Mouse (Mus musculus) urinary bladder, postnatal 10 days (tissue): ENCODE measurements around the gene Prpf19.
A peak's percentile ranks its signal among the peaks of the same experiment; 100 is the strongest.

Experiments used
- DNase-seq: peaks from one replicate; pipeline ENCODE4 v3.0.0; 2022; ENCODE audit warnings: low spot score

The Prpf19 gene

DNA sequence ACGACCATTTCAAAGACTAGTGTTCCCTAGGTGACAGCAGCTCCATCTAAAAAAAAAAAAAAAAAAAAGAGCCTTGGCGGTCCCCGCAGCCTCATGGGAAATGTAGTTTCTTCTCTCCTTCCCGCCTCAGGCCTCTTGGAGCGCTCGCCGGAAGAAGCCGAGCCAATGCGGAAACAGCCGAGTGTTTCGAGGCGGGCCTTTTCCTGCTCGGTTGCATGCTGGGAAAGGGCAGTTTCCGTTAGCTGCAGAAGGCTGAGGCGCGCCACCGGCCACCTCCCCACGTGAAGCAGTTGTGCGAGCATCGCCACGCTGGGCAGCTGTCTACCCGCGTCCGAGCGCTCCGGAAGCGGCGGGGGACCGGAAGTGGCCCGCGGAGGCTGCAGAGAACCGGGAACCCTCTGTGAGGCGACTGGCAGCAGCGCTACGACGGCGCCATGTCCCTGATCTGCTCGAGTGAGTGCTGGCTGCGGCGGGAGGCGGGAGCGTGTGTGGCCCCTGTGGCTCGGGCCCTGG, at the start of gene Prpf19:
Prpf19 (plus strand) TSS at position 216 of the 513 bp plus-strand sequence.
- peak; percentile 94 for DNase-seq

GRCm38 (mm10) chr19:10845454-10845853, 49.6 kb upstream of the Prpf19 start:
- DNase-seq: no peak

DNA sequence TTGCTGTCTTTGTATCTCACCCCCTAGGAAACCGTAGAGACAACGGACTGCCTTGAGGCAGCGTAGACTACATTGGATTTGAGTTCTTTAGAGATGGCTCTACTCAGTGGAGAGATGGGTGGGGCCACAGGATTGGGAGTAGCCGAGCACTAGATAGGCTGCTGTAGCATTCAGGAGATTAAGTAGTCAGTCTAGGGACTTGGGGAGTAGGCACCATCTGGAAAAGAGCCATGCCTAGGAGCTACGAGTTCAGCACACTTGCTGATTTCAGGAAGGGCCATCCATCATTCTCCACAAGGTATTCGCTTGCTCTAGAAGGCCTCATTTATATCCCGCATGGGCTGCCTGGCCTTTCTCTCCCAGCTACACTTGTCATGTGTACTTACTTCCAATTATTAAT, 48.9 kb upstream of the Prpf19 start:
- DNase-seq: no peak

- no peak for DNase-seq
Measured at GRCm38 (mm10) chr19:10847311-10848087, 47.5 kb upstream of the Prpf19 start.

- no peak for DNase-seq
Measured at GRCm38 (mm10) chr19:10855422-10855821, 39.6 kb upstream of the Prpf19 start.

- DNase-seq: no peak
Measured at GRCm38 (mm10) chr19:10856520-10856919, 38.5 kb upstream of the Prpf19 start.

GRCm38 (mm10) chr19:10860072-10860497, 34.9 kb upstream of the Prpf19 start:
- DNase-seq: no peak

- DNase-seq: no peak
Measured at GRCm38 (mm10) chr19:10866351-10866750, 28.7 kb upstream of the Prpf19 start.

DNA sequence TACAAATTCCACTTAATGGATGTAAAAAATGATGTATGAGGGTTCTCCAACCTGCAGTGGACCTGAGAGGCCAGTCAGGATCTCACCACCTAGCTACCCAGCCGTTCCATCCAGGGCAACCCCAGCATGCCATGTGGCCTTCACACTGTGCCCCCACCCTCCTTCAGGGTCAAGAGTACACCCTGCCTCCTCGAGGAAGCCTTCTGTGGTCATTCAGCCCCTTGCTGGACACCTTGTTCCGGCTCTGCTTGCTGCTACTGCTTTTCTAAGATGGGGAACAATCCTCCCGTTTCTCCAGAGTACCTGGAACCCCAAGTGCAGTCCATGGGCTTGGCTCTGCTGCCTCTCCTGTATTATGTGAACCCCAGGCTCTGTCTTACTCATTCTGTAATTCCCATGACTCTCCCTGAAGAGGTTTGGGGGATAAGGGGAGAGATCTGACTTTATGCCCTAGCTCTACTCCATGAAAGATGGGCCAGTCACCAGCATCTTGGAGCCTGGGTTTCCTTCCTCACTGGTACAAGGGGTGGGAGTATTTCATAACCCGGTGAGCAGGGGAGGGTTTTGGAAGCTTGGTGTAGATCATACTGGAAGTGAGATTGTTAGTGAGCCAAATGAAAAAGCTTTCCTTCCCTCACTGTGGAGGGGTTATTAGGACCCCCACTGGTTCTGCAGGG, 26.9 kb upstream of the Prpf19 start:
- no peak for DNase-seq

GRCm38 (mm10) chr19:10868623-10869141, 26.3 kb upstream of the Prpf19 start:
- no peak for DNase-seq

- no peak for DNase-seq
Measured at GRCm38 (mm10) chr19:10869241-10869885, 25.7 kb upstream of the Prpf19 start.

DNA sequence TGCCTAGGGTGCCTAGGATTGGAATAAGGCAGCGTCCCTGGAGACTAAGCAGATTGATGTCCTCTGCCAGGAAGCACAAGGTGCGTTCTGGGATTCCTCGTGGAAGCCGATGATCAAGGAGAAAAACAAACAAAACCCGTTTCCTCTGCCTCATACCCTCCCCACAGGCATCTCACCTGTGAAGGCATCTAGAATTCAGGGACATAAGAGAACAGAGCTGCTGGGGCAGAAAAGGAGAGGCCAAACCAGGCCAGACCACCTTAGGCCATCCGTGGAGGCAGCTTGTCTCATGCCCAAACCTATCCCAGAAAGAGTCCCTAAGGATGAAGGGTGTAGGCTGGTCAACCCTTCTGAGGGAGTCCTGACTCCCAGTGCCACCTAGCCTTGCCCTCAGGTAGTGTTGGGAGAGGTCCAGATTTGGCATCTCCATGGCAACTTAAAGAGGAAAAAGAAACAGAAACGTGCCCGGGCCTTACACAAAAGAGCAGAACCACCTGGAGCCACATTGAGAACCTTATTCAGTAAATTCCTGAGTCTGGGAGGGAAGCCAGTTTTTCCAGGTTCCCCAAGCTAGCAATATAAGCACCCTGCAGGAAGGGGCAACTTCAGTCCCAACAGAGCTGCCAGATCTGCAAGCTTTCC, 25.0 kb upstream of the Prpf19 start, which contains the start of gene Tmem132a:
Tmem132a (minus strand) TSS at position 55 of the 642 bp plus-strand sequence.
- DNase-seq: no peak

DNA sequence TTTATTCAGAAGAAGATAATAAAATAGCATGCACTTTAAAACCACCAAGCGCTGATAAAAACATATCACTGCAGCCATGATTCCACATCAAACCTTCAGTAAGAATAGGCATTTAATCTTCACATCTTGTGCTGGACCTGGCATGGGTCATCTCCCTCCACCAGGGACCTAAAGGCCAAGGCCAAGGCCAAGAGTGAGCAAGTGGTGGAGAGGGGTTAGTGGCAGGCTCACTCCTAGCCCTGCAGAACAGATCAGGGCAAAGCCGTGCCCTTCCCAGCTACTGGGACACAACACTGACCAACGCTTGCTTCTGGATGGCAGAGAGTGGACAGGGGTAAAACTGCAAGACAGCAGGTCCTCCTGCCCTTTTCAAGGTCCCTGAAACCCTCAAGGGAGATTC, 24.4 kb upstream of the Prpf19 start:
- no peak for DNase-seq

DNA sequence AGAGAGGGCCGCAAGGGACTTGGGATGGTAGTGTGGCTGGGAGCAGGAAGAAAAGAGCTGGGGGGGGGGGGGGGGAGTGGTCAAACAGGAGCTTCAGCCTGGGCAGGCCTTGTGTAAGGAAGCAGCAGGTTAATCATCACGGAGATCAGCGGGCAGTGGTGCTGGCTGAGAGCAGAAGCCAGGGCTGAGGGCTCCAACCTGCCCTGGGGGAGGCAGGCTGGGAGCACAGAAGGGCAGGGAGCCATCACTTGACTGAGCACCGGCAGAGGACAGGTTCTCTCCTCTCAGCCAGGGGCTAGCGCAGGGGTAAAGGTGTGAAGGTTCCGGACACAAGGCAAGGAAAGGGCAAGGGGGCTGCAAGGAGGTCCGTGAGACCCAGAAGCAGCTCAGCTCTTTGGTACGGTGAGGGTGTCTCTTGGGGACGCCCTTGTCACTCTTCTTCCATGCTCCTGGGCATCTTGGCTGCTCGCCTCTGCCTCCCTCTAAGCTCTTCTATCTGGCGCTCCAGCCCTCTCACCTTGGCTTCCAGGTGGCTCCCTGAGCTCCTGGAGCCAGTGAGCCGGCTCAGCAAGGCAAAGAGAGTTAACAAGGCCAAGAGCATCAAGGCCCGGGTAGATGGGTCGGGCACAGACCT, 23.6 kb upstream of the Prpf19 start:
- DNase-seq: no peak

DNA sequence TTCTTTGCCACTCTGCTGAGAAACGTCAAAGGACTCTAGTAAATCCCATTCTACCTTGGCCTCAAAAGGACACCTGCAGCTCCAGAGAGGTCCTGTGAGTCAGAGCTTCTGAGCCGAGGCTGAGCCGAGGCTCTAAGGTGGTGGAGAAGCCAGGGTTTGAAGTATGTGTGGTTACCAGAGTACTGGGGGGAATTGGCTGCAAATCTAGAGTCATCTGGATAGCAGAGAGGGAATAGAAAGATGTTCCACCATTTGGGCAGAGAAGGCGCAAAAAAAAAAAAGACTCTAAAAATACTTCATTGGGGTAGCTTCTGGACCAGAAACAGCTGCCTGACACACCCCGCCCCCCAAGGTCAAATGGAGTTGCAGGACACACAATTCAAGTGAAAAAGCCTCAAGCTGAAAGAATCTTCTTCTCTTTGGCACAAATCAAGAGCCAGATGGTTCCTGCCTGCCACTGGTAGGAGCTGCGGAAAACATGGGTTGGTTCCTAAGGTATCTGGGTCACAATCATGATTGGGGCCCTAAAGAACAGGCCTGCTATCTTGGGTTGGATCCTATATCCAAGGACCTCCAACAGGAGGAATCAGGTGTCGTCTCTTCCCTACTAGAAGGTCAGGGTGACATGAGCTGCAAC, 16.7 kb upstream of the Prpf19 start:
- DNase-seq: no peak

DNA sequence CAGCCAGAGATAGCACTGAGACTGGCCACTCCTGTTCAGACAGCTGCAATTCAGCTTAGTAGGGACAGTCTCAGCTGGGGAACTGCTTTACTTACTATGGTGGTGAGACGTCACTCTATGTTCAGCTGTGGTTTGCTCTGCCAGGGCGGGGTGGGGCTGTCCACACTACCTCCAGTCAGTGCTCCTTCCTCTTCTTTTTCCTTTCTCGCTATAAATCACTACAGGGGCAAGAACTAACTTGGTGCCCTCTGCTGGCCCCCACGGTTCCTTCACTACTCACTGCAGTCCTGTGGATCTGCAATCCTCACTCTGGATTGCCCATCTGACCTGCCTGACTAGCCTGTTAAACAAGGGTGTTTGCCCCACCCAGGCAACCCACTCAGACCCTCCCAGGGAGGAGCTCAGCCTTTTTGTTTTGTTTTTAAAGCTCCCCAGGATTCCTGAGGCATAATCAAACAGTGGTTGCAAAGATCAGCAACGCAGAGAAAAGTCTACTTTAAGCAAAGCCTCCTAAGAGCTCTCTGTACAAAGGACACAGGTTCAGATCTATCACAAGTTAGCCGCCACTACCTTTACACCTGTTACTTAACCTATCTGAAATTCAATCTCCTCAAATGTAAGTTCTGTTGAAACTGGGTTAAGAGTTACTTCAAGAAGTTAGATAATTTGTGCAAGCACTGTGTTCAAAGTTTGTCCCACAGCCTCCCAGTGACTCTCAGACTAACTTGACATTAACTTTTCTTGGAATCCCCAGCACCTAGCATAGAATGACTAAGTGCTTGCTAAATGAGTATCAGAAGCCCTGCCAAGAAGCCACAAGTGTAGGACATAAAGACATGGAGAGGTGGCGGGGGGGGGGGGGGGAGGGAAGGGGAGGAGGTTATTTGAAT, 14.7 kb upstream of the Prpf19 start:
- no peak for DNase-seq

- DNase-seq: no peak
Measured at GRCm38 (mm10) chr19:10880975-10881425, 14.0 kb upstream of the Prpf19 start.

DNA sequence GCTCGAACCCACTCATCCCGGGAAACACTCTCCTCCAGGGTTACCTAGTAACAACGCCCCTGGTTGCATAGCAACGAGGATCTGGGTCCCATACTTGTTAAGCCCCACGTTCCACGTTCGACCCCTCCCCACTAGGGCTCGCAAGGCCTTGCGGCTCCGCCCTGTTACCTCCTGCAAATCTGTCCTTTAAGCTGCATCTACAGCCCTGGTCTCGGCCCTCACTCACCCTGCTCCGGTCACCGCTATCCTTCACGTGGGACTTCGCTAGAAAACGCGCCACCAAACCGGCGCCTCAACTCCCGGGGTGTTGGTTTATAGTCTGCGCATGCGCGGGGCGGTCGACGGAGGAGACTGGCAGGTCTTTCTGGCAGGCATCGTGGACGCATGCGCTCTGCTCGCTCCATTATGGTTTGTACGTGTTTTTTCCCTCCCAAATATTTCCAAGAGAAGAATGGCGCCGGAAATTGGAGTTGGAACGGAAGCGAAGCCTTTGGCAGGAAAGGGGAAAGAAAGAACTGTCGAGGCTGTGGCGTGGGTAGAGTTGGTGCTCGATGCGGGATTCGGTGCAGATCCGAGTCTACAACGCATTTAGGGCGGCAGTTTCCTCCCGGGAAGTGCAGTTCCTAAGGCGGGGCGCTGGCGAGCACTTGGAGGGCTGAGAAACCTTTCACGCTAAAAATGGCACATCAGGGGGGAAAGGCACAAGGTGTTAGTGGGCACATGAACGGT, 13.4 kb upstream of the Prpf19 start, which contains the start of gene Tmem109:
Tmem109 (minus strand) TSS at position 576 of the 729 bp plus-strand sequence.
- peak; percentile 74 for DNase-seq

DNA sequence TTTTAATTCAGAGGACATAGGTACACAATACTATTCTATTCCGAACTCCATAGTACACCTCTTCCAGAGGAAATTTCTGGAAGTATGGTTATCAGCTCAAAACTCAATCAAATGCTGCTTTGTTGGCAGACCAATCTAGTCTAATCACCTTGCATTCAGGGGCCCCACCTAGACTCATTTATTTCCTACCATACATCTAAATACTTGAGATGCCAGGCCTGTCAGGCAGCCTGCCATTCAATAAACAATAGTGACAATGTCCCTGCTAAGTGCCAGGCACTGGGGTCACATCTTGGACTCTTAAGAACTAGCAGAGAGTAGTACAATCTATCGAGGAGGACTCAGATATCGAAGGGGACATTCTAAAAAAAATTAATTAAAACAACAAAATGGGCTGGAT, 2.8 kb upstream of the Prpf19 start:
- DNase-seq: no peak
